Mouse (Mus musculus) thymus, adult 2 months (tissue): ENCODE results near the gene Ubr1.

Experiments used
- CTCF ChIP-seq: fragments of 200-500 bp; IDR thresholded peaks from 2 replicates; pipeline ENCODE4 v1.5.1; 2012; ENCODE audit warnings: mild to moderate bottlenecking, control low read depth, low read length, moderate library complexity, borderline replicate concordance; ENCODE audit not compliant: control insufficient read depth, poor library complexity, insufficient read depth; ENCODE audit errors: extremely low read depth
- POLR2A ChIP-seq: fragments of 200-500 bp; IDR thresholded peaks from 2 replicates; pipeline ENCODE4 v1.6.1; 2012; ENCODE audit warnings: mild to moderate bottlenecking, low read length, control low read depth, moderate library complexity; ENCODE audit not compliant: control insufficient read depth, poor library complexity, insufficient read depth; ENCODE audit errors: extremely low read depth

DNA sequence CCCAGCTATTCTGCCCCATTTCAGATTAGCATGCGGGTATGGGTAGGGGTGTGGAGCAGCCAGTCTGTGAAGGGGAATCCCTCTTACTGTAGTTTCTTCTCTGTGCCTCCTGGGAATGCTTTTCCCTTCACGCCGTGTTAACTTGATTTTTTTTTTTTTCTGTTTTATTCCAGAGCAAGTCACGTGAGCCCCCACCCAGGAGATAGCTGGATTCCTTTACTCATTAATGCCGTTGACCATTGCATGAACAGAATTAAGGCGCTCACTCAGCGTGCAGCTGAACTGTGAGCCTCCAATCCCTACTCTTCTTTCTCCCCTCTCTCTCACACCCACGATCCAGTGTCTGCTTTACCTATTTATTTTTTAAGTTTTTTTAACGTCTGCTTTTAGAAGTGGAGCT, 45.7 kb upstream of the Ubr1 start:
- TF ChIP-seq CTCF = no peak
- TF ChIP-seq POLR2A = no peak
